Mouse (Mus musculus) induced T-regulatory cell, adult 2 months (primary cell): ENCODE results near the gene Rnf181.

Source experiments
- DNase-seq: peaks from one replicate; pipeline ENCODE4 v3.0.0-alpha.2; 2012; ENCODE audit warnings: low read depth

Gene Rnf181

DNA sequence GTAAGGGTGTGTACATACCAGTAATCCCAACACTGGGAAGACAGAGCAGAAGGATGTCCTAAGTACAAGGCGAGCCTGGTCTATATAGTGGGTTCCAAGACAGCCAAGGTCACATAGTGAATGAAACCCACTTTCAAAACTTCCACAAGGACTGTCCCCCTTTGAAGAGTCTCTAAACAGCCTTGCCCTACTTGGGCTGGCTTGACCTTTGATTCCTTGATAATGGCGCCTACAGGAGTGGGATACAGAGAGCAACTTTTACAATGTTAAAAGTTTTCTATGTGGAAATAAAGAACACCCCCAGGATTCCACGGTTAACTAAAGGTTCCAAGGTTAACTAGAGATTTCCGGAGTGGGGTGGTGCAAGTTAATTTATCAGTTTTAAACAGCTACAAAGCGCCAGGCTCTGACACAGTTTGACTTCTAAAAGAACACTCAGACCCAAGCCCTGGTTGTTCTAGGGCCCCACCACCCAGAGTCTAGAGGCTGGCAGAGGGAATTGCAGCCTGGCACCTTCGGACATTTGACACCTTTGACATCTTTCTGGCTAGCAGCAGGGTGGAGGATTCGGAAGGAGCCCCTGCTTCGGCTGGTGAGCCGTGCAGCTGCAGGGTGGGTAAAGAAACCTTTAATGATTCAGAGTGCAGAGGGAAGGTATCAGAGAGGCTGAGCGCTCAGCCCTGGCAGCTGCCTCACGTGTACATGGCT lies 6.7 kb downstream of the Rnf181 start:
- DNase-seq = no peak

DNA sequence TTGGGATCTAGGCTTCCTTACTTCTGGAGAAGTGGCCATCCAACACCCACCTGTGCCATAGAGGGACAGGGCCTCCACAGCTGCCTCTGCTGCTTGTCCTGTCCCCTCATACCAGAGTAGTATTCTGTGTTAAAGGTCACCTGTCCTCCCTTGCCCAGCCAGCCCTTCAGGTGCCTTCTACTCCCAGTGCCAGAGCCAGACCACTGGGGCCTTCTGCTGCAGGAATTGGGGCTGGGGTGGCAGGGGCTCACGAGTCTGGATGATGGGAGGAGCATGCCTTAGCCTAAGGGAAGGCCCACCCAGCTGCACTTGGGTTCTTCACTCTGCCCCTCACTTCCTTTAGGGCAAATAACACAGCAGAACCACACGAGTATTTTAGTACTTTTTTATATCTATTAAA lies 7.4 kb downstream of the Rnf181 start:
- DNase-seq = no peak

DNA sequence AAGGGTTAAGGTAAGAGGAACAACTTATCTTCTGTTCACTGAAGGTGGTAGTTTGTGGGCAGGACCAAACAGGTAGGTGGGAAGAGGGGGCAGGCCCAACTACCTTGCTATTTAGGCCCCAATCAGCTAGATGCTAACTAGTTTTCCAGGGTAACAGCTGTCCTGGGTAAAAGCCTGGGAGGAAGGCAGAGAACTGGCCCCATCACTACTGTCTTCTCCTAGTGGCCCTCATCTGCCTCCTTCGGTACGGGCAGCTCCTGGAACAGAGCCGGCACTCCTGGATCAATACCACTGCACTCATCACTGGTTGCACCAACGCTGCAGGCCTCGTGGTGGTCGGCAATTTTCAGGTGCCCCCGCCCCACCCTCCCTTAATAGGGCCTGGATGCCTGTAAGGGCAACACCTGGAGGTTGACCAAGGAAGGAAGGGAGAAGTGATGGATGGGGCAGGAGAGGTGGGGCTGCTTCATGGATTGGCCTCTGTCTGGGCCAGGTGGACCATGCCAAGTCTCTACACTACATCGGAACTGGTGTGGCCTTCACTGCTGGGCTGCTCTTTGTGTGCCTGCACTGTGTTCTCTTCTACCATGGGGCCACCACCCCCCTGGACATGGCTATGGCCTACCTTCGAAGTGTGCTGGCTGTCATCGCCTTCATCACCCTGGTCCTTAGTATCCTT lies 8.5 kb downstream of the Rnf181 start:
- DNase-seq = no peak

DNA sequence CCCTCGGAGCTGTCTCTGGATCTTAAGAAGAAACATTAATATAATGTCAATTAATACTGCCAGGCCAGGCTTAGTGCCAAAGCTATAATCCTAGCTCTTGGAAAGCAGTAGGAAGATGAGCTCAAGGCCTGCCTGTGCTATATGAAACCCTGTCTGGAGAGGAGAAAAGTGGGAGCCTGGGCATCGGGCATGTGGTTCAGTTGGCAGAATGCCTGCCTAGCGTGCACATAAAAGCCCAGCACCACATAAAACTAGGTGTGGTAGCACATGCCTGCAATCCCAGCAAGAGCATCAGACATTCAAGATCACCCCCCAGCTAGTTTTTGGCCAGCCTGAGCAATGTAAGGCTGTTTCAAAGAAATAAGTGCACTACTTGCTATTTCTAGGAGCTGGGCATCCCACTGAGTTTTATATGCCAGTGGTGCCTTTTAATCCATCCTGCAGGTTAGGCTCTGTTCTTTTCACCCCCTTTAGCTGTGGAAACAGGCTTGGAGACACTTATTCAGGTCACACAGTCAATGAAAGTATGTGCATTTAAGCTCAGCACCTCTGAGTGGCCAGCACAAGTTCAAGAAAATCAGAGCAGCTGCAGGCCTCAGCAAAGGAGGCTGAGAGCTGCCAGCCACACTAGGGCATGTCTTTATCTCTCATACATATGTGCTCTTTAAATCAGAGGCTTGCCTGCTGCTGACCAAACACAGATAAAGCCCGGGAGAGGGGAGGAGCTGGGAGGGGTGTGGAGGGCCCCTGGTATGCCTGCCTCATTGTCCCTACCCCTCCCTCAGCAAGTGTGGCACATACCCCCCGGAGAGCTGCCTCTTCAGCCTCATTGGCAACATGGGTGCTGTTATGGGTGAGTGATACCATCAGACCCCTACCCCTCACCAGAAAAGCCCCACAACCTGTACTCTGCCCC lies 9.3 kb downstream of the Rnf181 start:
- no peak for DNase-seq

DNA sequence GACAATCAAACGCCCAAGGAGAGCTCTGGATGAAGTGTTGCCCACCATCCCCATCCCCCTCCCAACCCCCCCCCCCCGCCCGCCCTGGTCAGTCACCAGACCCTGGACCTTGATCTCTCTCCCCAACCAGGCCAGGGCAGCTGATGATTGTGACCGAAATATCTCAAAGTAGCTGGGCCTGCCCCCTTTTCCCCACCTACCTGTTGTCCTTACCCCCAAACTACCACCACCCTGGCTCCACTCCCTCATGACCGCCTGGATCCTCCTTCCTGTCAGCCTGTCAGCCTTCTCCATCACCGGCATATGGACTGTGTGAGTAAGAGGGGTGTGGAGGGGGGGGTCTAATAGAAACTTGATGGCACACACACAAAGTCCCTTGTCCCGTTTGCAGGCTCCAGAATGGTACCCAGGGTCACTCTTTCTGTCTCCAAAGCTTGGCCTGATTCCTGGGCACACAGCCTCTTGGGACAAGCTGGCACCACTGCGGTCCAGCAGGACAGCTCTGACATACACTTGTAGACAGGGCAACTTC lies 10.7 kb downstream of the Rnf181 start:
- no peak for DNase-seq

DNA sequence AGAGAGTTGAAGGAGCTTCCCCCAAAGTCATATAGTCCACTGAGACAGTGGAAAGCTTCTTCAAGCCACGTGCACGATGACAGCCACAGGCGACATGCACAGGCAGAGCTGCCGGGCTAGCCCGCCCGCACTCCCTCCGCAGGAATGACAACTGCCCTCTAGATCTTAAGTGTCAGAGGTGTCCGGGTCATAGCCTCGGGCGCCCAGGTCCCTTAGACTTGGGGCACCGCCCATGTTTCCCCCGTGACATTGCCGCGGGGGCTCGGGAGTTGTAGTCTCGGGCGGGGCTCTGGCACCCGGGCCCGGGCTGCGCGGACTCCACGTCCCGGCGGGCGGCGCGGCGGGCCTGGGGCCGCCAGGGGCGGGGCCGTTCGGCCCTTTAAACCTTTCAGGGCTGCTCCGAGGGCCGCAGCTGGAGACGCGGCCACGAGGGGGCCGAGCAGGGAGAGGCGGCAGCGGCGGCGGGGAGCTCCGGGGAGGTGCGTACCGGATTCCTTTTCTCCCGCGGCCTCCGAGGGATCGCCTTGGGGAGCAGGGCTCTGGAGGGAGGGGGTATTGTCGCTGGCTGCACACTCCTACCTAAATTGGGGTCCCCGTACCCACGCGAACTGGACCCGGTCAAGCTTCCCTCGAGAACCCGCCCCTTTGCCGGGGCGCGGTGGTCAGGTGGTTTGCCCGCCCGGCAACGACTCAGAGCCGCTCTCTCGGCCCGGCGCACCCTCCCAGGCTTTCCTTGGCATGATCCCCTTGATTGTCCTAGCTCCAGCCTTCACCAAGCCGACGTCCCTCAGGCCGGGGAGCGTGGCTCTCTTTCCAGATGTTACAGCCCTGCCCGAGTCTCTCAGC lies 11.5 kb downstream of the Rnf181 start, which contains the start of gene Tmem150a:
Gene Tmem150a, plus strand, starts transcription at position 382 of the 846 bp plus-strand sequence.
- peak; percentile 66 for DNase-seq

DNA sequence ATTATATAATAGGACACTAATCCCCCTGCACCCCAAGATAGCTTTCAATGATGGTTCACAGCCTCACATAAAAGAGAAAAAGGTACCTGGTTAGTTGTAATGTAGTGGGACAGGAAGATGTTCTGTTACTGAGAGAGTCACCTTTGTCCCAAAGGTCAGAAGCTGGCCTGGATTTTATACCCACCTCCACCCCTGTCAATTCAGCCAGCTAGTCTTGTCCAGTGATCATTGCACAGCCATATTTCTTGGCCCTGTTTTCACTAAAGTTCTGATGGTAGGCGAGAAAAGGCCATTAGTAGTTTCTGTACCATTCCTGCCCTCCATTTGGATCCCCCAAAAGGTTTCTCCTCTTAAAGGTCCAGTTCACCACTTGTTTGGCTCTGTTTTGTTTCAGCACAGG lies 12.7 kb downstream of the Rnf181 start:
- DNase-seq = no peak

DNA sequence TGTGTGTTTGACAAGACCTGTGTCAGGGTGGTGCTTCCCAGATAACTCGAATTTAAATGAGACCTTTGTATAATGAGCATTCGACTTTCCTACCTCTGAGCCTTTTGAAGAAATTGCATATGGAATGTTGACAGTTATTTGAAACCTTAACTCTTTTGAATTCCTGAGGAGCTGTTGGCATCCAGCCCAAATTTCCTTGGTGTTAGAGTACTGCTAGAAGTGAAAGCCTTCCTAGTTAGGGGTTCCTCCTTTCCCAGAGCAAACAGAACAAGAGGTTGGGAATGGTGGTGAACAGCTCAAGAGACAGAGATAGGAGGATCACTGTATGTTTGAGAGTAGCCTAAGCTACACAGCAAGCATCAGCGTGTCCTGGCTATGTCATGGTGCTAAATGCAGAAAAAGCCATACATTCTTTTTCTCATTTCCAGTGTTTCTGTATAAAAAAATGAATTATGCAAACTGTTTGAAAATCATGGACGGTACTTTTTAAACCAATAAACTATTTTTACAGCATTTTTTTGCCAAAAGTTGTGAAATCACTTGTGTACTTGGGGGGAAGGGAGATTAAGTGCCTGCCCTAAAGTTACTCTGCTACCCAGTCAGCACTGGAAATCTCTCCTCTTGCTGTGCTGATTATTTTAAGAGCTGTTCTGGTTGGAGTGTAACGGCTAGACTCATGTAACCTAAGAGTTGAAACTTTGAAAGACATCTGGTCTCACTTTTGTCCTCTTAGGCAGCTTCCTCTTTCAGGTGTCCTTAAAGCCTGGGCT lies 13.9 kb downstream of the Rnf181 start:
- no peak for DNase-seq

DNA sequence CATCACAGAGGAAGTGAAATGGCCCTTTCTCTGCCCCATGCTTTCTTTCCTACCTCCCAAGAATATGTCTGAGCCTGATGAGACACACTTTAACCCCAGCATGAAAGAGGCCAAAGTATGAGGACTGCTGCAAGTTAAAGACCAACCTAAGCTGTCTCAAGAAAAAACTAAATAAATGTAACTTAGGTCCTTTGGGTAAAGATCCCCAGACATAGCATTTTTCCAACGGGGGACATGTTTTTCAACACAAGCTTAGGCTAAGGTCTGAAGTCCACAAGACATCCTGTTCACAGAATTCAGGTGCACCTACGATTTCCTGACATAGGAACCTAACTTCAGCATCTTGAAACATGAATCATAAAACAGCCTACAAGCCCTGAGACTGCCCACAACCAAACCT lies 16.5 kb downstream of the Rnf181 start:
- DNase-seq = no peak

DNA sequence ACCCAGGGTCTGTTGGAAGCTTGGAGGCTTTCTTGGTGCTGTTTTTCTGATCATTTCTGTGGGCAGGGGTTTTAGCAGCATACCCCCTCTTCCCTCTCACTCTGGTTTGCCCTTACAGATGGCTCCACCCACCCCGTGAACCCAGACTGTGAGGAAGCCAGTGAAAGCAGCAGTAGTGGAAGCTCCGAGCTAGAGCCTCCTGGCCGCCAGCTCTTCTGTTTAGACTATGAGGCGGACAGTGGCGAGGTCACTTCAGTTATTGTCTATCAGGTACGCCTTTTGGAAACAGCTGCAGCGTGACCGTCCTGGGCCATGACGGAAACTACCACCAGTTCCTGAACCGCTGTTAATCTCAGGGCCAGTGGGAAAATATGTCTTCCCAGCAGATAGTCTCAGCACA lies 18.3 kb downstream of the Rnf181 start:
- DNase-seq = no peak

DNA sequence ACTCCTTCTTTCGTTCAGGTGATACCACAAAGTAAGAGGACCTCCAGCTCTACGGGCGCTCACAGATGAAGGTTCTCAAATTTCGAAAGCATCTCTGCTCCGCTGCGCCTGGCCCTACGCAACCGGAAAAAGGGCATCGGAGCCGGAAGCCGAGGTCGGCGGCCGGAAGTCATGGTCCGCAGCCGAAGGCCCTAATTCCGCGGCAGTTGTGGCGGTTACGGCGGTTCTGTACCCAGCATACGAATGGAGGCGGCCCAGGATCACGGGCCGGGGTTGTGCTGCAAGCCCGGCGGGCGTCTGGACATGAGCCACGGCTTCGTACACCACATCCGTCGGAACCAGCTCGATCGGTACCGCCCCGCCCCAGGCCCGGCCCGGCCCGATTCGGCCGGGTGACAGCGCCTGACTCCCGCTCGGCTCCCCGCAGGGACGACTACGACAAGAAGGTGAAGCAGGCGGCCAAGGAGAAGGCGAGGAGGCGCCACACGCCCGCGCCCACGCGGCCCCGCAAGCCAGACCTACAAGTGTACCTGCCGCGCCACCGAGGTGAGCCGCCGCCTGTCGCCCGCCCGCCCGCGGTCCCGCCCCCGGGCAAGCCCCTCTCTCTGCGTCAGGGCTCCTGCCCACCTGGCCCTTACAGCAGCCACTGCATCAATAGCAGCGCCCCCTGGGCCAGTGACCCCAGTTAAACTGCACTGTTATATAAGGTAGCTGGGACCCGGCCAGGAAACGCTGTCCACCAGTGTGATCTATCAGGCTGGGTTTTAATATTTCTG lies 19.4 kb downstream of the Rnf181 start, which contains the start of gene 0610030E20Rik:
Gene 0610030E20Rik, plus strand, starts transcription at position 152 of the 776 bp plus-strand sequence.
- peak; percentile 87 for DNase-seq

DNA sequence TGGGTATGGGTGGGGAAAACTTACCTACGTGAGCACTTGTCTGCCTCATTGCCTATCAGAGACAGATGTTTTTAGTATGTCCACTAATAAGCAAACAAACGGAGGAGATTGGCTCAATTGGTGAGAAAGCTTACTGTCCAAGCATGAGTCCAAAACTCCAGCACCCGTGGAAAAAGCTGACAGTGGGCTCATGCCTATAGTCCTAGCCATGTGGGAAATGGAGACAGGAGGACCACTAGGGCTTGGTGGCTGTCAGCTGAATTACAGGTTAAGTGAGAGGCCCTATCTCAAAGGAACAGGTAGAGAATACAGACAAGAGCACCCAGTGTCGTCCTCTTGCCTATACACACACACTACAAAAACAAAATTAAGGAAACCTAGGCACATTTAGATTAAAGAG lies 20.5 kb downstream of the Rnf181 start:
- DNase-seq = peak; percentile 56

DNA sequence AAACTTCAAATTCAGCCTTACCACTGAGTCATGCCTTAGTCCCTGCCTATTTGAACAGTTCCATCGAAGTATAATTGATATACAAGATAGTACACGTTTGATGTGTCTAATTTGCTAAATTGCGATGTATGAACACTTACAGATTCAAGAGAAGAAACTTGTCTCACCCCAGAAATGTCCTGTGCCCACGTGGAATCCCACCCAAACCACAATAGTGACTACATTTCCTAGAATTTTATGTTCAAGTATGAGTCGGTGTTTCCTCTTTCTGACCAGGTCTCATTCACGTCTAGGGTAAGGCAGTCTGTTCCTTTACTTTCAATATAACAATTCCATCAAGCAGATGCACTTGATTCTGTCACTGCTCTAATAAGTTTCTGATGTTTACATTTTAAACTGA lies 21.1 kb downstream of the Rnf181 start:
- DNase-seq = no peak

DNA sequence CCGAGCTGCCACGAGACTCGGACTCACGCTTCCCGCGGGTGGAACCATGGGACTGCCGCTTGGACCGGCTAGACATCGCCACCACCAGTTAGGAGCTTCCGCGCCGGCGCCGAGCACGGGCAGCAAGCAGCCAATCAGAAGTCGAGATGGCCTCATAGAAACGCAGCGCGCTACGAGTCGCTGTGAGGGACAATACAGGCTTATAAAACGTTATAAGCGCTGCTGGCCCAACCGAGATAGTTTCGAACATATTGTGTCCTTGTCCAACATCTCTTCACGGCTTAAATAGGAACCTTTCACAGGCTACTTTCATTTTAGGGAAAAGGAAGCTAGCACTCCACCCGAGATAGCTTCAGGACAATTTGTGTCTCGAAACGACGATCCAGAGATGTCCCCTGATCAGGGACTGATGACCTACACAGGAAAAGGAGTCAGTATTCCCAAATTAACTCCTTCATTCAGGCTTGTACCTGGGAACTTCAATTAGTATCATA lies 21.6 kb downstream of the Rnf181 start, which contains the start of gene Usp39:
Gene Usp39, minus strand, starts transcription at position 111 of the 494 bp plus-strand sequence.
- DNase-seq = peak; percentile 96

DNA sequence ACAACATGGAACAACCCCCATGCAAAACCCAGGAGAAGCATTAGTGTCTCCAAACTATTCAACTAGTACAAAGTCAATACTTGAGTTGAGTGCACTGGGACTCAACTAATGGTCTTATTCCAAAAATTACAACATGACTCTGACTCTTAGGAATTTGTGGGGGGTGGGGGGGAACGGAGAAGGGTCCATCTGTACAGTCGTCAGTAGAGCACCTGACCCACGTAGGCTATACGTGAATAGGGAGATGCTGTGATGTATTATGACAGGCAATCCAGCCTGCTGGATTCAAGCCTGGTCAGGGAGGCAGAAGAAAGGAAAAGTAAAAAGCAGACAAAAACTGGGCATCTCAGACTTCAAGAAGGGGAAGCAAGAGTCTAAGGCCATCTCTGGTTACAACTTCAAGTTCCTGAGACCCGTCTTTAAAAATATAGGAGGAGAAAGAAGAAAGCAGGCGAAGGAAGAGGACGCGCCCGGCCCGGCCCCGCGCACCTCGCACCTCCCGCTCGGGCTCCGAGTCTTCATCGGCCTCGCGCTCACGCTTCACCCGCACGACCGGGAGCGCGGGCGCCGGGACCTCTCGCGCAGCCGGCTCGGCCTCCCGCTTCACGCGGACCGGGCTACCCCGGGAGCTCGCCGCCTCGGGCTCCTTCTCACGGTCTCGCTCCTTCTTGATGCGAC lies 22.2 kb downstream of the Rnf181 start:
- no peak for DNase-seq

DNA sequence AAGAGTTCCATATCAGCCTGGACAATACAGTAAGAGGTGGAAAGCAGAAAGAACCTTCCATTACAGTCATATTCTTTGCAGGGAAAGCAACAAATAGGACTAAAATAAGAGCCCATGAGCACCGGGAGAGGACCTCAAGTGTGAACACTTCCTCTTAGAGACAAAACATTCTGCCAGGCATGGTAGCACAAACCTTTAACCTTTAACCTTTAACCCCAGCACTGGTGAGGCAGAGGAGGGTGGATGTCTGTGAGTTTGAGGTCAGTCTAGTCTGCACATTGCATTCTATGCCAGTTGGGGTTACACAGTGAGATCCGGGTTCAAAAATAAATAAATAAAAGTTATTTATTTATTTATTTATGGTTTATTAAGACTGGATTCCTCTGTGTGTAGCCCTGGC lies 26.3 kb downstream of the Rnf181 start:
- no peak for DNase-seq

DNA sequence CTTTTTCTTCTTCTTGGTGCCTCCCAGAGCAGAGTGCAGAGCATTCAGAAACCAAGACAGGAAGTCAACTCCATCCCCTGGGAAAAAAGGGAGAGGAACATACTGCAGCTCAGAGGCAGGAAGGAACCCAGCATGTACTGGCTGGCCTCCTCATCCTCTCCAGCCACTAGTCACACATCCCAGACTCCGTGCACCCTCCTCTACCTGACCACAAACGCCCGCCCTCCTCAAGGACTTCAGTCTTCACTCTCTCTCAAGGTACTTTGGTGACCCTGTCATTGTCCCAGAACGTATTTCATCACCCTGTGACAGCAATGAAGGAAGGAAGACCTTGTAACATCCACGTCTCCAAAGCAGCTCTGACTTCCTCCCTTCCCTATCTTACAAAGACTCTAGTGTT lies 33.6 kb downstream of the Rnf181 start:
- DNase-seq = no peak

DNA sequence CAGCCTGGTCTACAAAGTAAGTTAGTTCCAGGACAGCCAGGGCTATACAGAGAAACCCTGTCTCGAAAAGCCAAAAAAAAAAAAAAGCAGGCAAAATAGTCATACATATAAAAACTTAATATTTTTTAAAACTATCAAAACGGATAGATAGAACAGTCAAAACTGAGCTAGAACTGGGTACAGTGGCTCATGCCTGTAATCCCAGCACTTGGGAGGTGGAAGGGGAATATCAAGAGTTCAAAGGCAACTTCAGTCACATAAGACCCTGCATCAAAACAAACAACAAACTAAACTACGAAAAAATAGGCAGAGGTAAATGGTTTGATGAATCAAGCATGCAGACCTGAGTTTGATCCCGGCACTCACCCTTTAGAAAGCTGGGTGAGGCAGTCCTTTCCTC lies 36.6 kb downstream of the Rnf181 start:
- no peak for DNase-seq

DNA sequence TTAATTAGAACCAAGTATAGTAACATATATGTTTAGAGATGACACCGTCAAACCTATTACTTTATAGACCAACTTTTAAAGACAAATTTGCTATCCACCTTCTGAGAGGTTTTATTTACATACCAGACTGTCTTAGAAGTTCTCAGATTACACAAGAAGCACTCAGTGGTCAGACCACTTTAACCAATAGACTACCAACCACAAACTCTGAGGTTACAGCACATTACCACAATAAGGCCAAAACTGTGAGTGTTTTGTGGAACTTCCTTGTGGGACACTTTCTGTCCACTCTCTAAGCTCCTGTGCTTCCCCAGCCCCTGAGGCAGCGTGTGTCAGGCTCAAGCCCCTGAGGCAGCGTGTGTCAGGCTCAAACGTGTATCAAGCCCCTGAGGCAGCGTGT lies 37.7 kb downstream of the Rnf181 start:
- DNase-seq = no peak
